Mouse (Mus musculus) kidney, adult 9 months (tissue): Measurements from ENCODE around the gene Gm20388.

Experiments
- DNase-seq: peaks from one replicate; pipeline ENCODE4 v3.0.0; 2022

Gene Gm20388

DNA sequence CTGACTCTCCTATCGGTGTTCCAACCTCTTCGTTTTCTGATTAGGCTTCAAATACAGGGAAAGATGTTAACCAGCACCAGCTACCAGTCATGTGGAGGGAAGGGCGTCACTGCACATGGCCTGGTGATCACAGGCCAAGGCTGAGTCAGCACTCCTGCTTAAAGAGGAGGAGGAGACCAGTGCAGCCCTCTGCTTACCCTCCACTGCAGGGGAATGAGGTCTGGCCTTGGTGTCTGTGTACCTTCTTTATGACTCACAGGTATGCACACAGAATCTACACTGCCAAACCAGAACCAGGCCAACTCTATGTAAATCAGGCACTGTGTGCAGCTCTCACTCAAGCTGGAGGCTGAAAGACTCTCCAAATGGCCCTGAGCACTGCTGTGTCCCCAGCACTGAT, 1900.9 kb downstream of the Gm20388 start:
- no peak for DNase-seq

- no peak for DNase-seq
Measured at GRCm38 (mm10) chr8:121811931-121812570, 1901.4 kb downstream of the Gm20388 start.

- DNase-seq, result no peak
Measured at GRCm38 (mm10) chr8:121818226-121818625, 1907.6 kb downstream of the Gm20388 start.

GRCm38 (mm10) chr8:121820840-121821239, 1910.2 kb downstream of the Gm20388 start:
- DNase-seq, result no peak

- DNase-seq, result no peak
Measured at GRCm38 (mm10) chr8:121821320-121821719, 1910.7 kb downstream of the Gm20388 start.

DNA sequence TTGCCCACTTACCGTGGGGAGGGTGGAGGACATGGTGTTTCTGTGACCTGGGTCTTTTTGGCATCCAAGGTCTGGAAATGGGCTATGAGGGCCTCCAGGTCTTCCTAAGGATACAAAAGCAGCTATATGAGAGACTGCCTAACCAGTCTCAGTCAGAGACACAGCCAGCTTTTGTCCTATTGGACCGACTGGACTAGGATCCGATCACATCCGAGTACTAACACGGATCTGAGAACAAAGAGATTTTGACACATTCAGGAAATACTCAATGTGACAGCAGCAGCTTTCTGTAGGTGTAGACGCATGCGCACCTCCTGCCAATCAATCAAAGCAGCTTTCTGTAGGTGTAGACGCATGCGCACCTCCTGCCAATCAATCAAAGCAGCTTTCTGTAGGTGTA, 1911.1 kb downstream of the Gm20388 start:
- no peak for DNase-seq

DNA sequence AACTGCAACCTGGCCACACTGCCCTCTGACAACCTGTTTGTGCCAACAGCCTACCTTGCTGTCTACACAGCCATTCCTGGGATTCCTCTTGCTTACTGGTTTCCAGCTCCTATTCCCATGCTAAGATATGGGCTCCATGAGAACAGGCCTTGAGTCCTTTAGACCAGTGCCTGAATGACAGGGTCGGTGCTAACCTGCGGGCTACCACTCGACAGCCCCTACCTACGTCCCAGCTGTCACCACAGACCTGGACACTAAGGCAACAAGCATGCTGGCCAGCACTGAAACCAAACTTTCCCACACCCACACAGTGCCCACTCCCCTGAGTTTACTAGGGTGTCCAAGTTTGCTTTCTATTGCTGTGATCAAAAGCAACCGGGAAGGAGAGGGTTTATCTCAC, 1917.1 kb downstream of the Gm20388 start:
- no peak for DNase-seq

GRCm38 (mm10) chr8:121828376-121829023, 1917.9 kb downstream of the Gm20388 start:
- DNase-seq, result no peak

- peak; percentile 87 for DNase-seq
Measured at GRCm38 (mm10) chr8:121829048-121829776, 1918.6 kb downstream of the Gm20388 start, which contains the start of gene Klhdc4. TSS of gene Klhdc4 (minus strand) at chr8:121829569.

GRCm38 (mm10) chr8:121829777-121830362, 1919.2 kb downstream of the Gm20388 start:
- DNase-seq, result no peak

DNA sequence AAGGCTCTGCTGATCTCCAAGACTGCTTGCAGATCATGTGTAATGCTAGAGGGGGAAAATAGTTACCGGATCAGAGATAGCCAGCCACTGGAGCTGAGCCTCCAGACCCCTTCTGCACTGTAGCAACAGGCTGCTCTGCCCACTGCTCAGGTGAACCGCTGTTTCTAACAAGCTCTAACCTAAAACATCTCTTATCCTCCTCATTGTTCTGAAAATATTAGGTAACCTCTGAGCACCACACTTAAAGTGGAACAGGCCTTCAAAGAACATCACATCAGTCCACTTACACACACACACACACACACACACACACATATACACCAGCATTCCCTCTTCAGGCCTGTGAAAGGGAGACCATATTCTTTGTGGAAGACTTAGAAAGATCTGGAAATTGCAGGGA, 1921.4 kb downstream of the Gm20388 start:
- DNase-seq, result no peak

DNA sequence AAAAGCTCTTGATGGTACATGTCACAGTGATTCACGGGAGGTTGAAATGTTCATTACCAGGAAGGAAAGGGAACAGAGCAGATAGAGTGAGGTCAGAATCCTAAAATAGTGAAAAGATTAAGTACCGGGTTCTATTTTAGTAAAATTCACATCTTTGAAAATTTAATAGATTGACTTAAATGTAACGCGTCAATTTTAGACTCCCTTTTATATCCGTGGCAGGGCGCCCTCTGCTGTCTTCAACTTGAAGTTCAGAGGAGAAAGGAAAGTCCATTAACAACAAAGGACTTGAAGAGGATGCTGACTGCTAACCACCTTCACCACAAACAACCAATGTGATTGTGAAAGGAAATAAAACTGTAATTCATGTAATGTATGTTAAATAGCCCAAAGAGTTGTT, 1921.9 kb downstream of the Gm20388 start:
- DNase-seq, result peak; percentile 75

GRCm38 (mm10) chr8:121841242-121841641, 1930.6 kb downstream of the Gm20388 start:
- peak; percentile 52 for DNase-seq

GRCm38 (mm10) chr8:121842064-121842955, 1931.7 kb downstream of the Gm20388 start:
- no peak for DNase-seq

- no peak for DNase-seq
Measured at GRCm38 (mm10) chr8:121843184-121843733, 1932.6 kb downstream of the Gm20388 start.

DNA sequence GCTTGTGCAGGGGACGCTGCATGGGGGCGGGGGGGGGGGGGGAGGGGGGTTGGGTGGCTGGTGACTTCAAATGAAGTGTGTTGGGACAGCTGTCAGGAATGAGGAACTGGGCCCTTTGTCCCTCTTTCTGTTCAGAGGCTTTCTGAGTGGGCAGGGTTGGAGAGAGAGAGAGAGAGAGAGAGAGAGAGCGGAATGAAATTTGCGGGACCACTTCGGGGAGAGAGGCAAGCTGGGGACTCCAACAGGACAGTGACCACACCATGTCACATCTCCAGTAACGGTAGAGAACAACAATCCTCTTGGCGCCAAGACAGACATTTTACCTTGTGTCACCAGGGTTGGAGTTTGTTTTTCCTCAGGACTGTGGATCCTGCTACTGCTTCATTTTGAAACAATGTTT, 1934.1 kb downstream of the Gm20388 start:
- no peak for DNase-seq

- no peak for DNase-seq
Measured at GRCm38 (mm10) chr8:121846815-121847214, 1936.2 kb downstream of the Gm20388 start.

DNA sequence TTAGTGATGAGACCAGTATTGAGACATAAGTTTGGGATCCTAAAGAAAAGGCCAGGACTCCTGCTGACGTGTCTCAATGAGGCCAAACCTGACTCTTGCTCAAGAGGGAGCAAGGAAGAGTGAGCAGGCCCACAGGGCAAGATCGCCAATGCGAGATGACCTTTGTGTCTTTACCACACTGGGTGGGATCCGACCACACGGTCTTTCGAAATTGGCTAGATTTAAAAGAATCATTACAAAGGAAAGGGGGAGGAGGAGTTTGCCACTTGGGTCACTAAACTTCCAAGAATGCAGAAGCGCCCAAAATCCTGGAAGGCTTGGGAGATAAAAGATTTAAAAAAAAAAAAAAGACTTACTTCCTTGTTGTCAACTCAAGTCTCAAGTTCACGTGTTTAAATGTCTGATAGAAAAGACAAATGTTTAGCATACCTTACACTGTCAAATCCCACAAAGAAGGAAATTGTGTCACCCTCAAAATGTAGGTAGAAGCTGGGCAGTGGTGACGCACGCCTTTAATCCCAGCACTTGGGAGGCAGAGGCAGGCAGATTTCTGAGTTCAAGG, 1936.7 kb downstream of the Gm20388 start:
- no peak for DNase-seq

GRCm38 (mm10) chr8:121847987-121848386, 1937.3 kb downstream of the Gm20388 start:
- DNase-seq, result no peak

DNA sequence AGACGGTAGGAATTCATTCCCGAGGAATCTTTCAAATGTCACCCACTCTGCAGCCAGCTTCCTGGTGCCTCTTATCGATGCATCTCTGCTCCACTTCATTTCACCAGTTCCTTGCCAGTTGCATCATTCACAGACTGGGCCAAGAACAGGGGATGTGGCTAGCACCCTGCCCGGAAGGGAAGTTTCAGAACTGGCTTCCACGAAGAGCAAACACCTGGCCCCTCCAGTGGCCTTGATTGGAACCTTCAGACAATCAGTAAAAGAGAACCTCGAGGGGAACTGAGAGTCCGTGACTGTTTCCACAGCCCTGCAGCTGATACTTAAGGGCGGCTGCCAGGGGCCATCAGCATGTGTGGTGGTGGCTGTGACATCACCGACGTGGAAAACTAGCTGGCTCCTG, 1937.9 kb downstream of the Gm20388 start:
- DNase-seq, result no peak

- DNase-seq, result no peak
Measured at GRCm38 (mm10) chr8:121849303-121849702, 1938.7 kb downstream of the Gm20388 start.

DNA sequence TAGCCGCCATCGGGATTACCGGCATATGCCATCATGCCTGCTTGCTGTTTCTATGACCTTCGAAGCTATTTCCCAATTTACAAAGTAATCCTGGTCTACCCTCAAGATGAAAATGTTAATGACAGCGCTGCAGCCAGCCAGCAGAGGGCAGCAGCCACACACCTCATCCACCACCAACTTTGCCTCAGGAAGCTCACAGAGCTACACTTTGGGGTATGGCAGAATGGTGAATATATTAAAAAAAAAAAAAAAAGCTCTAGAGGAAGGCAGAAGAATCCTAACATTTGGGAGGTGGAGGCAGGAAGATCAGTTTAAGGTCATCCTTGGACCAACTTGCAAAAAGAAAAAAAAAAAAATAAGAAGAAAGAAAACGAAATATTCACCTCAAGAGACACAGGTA, 1939.4 kb downstream of the Gm20388 start:
- peak; percentile 71 for DNase-seq
